Mouse (Mus musculus) megakaryocyte-erythroid progenitor cell, adult 5-6 weeks (primary cell): ENCODE data around the gene Rtn4r. TPM values are rescaled to one million over a fixed set of nuclear protein-coding genes. Genes with fewer than 3 reads are reported as not detected.
A peak's percentile ranks its signal among the peaks of the same experiment; 100 is the strongest.
"Not testable (repeated sequence)": the region's sequence is repeated elsewhere in the genome, so short reads cannot be mapped to it uniquely, and the experiment has no call there.

Source experiments
- ATAC-seq: replicated peaks from 2 replicates; pipeline ENCODE4 v1.8.0; 2016; ENCODE audit warnings: mild to moderate bottlenecking, inconsistent platforms; ENCODE audit not compliant: severe bottlenecking, poor library complexity, low FRiP score, low TSS enrichment
- total RNA-seq, 2 experiments: library from RNA; stranded (forward) in 1 of 2; stranded (reverse) in 1 of 2; fragments of 200-1000, 215-1000 nt in 1 of 2; fragments of >200 nt in 1 of 2; fragmentation: Nextera tagmentation in 1 of 2; gene quantifications; 2 replicates each; pipeline ENCODE4 v1.2.3; 2014 to 2017

Rtn4r gene
- total RNA-seq, 2 experiments from 2014 or later = 0.38 TPM; not detected in 1

DNA sequence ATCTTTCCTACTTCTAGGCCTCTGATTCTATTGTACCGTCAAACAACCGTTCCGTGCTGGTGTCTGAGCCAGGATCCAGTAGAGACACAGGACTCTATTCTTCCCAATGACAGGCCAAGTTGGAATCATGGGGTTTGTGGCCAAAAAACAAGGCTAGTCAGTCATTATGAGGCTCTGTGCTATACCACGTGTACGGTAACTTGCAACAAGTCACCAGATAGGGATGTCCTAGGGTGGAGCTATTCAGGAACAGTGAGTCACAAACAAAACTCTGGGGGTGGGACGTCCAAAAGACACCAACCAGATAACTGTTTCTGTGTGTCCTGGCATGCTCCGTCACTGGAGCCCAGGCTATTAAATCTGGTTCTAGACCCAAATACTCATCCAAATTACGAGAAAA is 55.3 kb downstream of the Rtn4r start:
- no peak for ATAC-seq

DNA sequence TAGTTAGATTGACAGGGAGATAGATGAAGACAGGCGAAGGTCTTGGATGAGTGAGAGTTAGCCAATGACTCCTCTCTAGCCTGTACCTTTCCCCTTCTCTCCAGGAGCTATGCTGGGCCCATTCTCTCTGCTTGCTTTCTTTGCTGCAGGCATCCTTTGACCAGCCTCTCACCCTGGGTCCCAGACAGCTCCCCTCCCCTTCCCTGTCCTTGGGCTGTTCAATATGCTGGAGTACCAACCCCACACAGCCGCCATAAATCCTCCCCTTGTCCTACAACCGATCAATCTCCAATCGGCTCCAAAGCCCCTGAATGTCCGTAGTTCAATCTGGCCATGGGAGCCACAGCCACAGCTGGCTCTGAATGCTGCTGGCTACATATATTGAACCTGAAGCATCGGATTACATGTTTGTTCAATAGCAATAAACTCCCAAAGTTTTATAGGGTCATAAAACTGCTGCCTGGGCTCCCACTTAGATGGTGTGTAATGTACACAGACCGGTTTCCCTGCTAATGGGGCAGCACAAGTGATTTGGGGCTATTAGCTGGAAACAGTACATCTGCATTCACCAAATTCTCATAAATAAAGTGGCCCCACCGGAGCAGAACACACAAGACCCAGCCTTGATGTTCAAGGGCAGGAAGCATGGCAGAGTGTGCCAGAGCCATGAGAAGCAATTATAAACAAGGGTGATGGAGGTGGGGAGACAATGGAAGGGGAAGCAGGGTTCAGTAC is 58.4 kb downstream of the Rtn4r start:
- ATAC-seq = no peak

- ATAC-seq = peak; percentile 53
Measured at GRCm38 (mm10) chr16:18186798-18187197, 59.4 kb downstream of the Rtn4r start.

DNA sequence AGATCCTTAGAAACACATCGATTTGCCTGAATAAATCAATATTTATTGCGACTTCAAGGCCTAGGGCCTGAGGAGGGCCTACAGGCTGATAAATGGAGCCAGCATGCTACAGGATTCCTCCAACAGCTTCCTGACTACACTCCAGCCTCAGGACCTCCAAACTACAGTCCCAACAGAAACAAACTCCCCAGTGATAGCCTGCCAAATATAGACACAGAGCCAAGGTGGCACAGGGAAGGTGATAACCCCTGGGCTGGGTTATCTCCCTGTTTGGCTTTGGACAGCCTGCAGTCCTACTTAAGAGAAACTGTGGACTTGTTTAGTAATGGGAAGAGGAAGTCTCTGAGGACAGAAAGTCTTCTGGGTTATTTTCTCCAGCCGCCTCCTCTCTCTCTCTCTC is 59.8 kb downstream of the Rtn4r start:
- 0 out of 2 replicates have a peak, but pooled peaks have one; percentile 6 for ATAC-seq

DNA sequence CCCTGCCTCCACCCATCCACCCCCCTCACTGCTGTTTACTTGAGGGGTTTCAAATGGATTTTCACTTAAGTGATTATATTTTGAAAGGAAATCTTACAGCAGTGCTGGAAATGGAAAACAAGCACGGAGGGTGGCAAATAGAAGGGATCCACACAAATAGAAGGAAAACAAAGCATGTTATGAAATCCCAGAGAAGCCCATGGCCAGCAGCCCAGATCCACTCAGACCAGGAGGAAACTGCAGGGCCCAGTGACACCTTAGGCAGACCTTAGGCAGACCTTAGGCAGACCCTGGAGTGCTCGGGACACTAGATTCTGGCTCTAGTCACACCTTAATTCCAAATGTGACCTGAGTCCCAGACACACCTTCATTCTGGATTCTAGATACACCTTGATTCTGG is 63.6 kb downstream of the Rtn4r start:
- no peak for ATAC-seq

DNA sequence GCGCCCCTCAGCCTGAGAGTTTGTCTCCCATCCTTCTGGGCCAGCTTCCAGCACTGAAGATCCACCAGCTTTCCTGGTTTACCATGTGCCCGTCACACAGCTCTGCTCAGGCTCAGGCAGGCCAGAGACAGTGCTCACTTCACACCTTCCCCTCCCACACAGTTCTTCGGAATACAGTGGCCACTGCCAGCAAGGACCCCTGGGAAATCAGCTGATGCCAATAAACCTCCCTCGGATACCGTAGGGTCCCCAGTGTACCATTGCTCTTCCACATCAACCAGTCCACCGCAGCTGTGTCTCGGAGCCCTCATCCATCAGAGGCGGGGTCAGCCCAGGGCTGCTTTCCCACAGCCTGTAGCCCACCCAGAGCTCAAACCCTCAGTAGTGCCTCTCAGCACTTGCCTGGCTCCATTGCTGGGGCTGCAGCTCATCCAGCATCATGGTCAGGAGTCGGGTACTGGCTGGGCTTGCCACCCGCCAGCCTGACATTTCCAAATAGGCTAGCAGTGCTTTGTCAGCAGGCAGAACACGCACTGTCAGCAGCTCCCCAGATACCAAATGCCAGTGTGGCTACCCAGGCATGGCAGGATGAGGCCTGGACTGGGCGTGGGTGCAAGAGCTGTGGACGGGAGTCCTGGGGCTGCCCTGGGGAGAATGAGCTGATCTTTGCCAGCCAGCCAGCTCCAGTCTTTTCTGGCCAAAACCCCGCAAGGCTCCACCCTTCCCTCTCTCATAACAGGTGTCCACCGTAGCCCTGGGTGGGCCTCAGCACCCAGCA is 67.0 kb downstream of the Rtn4r start:
- no peak for ATAC-seq

- no peak for ATAC-seq
Measured at GRCm38 (mm10) chr16:18195068-18195467, 67.6 kb downstream of the Rtn4r start.

GRCm38 (mm10) chr16:18195561-18195960 is 68.1 kb downstream of the Rtn4r start:
- ATAC-seq = not testable (repeated sequence)

DNA sequence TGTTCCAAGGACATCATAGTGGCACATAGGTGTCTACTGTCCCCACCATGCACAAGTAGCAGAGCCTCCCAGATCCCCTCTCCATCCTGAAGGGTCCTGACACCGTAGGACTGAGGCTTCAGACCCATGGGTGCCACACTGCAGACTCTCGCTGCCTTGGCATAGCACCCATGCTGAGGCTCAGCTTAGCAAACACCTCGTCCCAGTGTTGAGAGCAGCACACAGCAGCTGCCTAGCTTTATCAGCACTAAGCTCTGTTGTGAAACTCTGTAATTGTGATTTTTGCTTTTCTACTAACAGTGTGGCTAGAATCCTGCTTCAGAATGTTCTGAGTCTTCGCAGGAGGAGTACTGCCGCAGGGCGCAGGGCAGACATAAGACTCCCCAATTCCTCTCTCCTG is 70.4 kb downstream of the Rtn4r start:
- no peak for ATAC-seq

DNA sequence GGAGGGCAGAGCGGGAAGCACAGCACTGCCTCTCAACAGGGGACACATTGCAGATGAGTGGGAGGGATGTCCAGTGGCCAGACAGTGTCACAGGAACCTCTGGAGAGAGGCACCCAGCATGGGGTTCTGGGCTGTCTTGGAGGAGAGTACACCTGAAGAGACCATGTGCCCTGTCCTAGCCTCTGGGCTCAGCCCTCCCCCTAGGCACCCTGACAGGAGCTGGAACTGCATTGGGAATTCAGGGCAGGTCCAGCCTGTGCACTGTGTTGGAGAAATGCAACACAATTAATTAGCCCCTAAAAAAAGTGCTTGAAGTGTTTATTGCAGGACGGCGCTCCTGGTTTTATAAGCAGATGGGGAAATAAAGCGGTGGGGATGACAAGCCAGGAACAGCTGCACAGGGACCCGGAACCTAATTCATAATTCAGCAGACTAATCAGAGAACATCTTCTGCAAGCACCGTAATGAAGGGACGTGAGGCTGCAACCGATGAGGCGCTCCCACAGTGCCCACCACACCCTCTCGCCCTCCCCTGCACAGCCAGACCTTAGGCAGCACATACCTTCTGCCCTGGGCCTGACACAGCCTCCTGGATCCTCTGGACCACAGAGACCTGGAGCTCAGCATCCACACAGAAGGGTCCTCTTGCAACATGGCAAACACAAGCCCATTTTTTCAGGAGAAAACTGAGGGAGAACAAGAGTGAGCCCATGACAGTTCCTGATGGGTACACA is 71.1 kb downstream of the Rtn4r start:
- ATAC-seq = no peak

GRCm38 (mm10) chr16:18200062-18200461 is 72.6 kb downstream of the Rtn4r start:
- ATAC-seq = no peak

DNA sequence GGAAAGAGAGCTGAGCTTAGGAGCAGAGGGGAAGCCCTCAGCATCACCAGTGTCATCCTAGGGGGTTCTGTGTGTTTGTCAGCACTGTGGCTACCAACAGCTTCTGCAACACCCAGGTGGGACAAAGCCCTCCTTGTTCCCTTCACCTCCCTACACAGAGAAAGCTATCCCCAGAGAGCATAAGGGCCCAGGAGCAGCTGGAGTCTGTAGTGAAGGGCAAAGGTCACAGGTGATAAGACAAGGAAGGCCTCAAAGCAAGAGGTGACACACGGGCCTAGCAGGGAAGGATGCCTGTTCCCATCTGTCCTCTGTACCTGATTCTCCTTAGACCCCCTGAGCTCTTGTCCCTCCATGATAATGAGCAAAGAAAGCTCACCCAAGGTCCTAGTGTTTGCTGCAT is 74.2 kb downstream of the Rtn4r start:
- ATAC-seq = no peak

Other genes starting within 250 kb of the Rtn4r start
- gene Gm20518, start 236.0 kb upstream of the Rtn4r start, total RNA-seq (2014; fragmentation: Nextera tagmentation) = 2.3 and 2.7 TPM in 2 replicates
- gene Gm20518, start 236.0 kb upstream of the Rtn4r start, total RNA-seq (2017) = 1.2 TPM in 1 of 2 replicates, not detected in the other
- 0.72 TPM in 1 of 2 replicates, not detected in the other for gene Tssk1, start 233.4 kb upstream of the Rtn4r start, total RNA-seq (2014; fragmentation: Nextera tagmentation)
- gene Tssk1, start 233.4 kb upstream of the Rtn4r start, total RNA-seq (2017) = 0.14 TPM in 1 of 2 replicates, not detected in the other
- 32.7 and 36.4 TPM in 2 replicates for gene Dgcr2, start 229.1 kb upstream of the Rtn4r start, total RNA-seq (2014; fragmentation: Nextera tagmentation)
- gene Dgcr2, start 229.1 kb upstream of the Rtn4r start, total RNA-seq (2017) = 35.1 and 55.7 TPM in 2 replicates
- not detected in 2 replicates for gene Tssk2, start 229.0 kb upstream of the Rtn4r start, total RNA-seq (2014; fragmentation: Nextera tagmentation)
- gene Tssk2, start 229.0 kb upstream of the Rtn4r start, total RNA-seq (2017) = 0.47 TPM in 1 of 2 replicates, not detected in the other
- 21.1 and 23.2 TPM in 2 replicates for gene Ess2, start 216.3 kb upstream of the Rtn4r start, total RNA-seq (2014; fragmentation: Nextera tagmentation)
- 16.6 and 21.0 TPM in 2 replicates for gene Ess2, start 216.3 kb upstream of the Rtn4r start, total RNA-seq (2017)
- not detected in 2 replicates for gene Gsc2, start 212.6 kb upstream of the Rtn4r start, total RNA-seq (2014; fragmentation: Nextera tagmentation)
- gene Gsc2, start 212.6 kb upstream of the Rtn4r start, total RNA-seq (2017) = not detected in 2 replicates
- gene Slc25a1, start 199.4 kb upstream of the Rtn4r start, total RNA-seq (2014; fragmentation: Nextera tagmentation) = 76.4 and 85.0 TPM in 2 replicates
- 58.9 and 102 TPM in 2 replicates for gene Slc25a1, start 199.4 kb upstream of the Rtn4r start, total RNA-seq (2017)
- gene Vpreb2, start 147.2 kb upstream of the Rtn4r start, total RNA-seq (2014; fragmentation: Nextera tagmentation) = 4.0 TPM in 1 of 2 replicates, not detected in the other
- gene Vpreb2, start 147.2 kb upstream of the Rtn4r start, total RNA-seq (2017) = 3.3 TPM in 1 of 2 replicates, not detected in the other
- gene Dgcr6, start 74.8 kb upstream of the Rtn4r start, total RNA-seq (2014; fragmentation: Nextera tagmentation) = 61.2 and 64.6 TPM in 2 replicates
- 22.7 and 26.0 TPM in 2 replicates for gene Dgcr6, start 74.8 kb upstream of the Rtn4r start, total RNA-seq (2017)
- gene Prodh, start 37.4 kb upstream of the Rtn4r start, total RNA-seq (2014; fragmentation: Nextera tagmentation) = 9.8 and 14.0 TPM in 2 replicates
- 14.2 and 23.5 TPM in 2 replicates for gene Prodh, start 37.4 kb upstream of the Rtn4r start, total RNA-seq (2017)
- not detected in 2 replicates for gene Ccdc188, start 90.2 kb downstream of the Rtn4r start, total RNA-seq (2014; fragmentation: Nextera tagmentation)
- gene Ccdc188, start 90.2 kb downstream of the Rtn4r start, total RNA-seq (2017) = not detected in 2 replicates
- gene Zdhhc8, start 107.5 kb downstream of the Rtn4r start, total RNA-seq (2014; fragmentation: Nextera tagmentation) = 3.1 and 4.8 TPM in 2 replicates
- 0.56 and 4.5 TPM in 2 replicates for gene Zdhhc8, start 107.5 kb downstream of the Rtn4r start, total RNA-seq (2017)
- 162 and 237 TPM in 2 replicates for gene Trmt2a, start 121.0 kb downstream of the Rtn4r start, total RNA-seq (2014; fragmentation: Nextera tagmentation)
- gene Trmt2a, start 121.0 kb downstream of the Rtn4r start, total RNA-seq (2017) = 56.6 and 73.7 TPM in 2 replicates
- 485 and 544 TPM in 2 replicates for gene Ranbp1, start 121.1 kb downstream of the Rtn4r start, total RNA-seq (2014; fragmentation: Nextera tagmentation)
- gene Ranbp1, start 121.1 kb downstream of the Rtn4r start, total RNA-seq (2017) = 572 and 765 TPM in 2 replicates
- gene Gm49776, start 130.7 kb downstream of the Rtn4r start, total RNA-seq (2014; fragmentation: Nextera tagmentation) = not detected in 2 replicates
- 0.47 TPM in 1 of 2 replicates, not detected in the other for gene Gm49776, start 130.7 kb downstream of the Rtn4r start, total RNA-seq (2017)
- 77.7 and 78.5 TPM in 2 replicates for gene Dgcr8, start 161.6 kb downstream of the Rtn4r start, total RNA-seq (2014; fragmentation: Nextera tagmentation)
- 47.5 and 78.3 TPM in 2 replicates for gene Dgcr8, start 161.6 kb downstream of the Rtn4r start, total RNA-seq (2017)
- gene Tango2, start 220.5 kb downstream of the Rtn4r start, total RNA-seq (2014; fragmentation: Nextera tagmentation) = 76.7 and 91.5 TPM in 2 replicates
- gene Tango2, start 220.5 kb downstream of the Rtn4r start, total RNA-seq (2017) = 16.9 and 20.4 TPM in 2 replicates
- 14.0 and 16.5 TPM in 2 replicates for gene Arvcf, start 220.5 kb downstream of the Rtn4r start, total RNA-seq (2014; fragmentation: Nextera tagmentation)
- 14.3 and 19.4 TPM in 2 replicates for gene Arvcf, start 220.5 kb downstream of the Rtn4r start, total RNA-seq (2017)